Mouse (Mus musculus) kidney, embryonic 16.5 days (tissue): ENCODE measurements around the gene Ncor2. TPM values are rescaled to one million over a fixed set of nuclear protein-coding genes. Genes with fewer than 3 reads are reported as not detected.
A peak's percentile ranks its signal among the peaks of the same experiment; 100 is the strongest.

Source experiments
- ATAC-seq: fragments of 200-750 bp; cut with Nextera tagmentation; 2 replicates; pipeline ENCODE4 v1.8.0; 2017; ENCODE audit warnings: moderate TSS enrichment; ENCODE audit not compliant: low FRiP score, low TSS enrichment
- H3K27ac ChIP-seq: fragments of 300-500 bp; sonication (generic); 2 replicates; pipeline ENCODE4 v1.5.1; 2014; ENCODE audit warnings: low read length
- H3K27me3 ChIP-seq: fragments of 300-500 bp; sonication (generic); 2 replicates; pipeline ENCODE4 v1.6.1; 2014; ENCODE audit warnings: low read length, control low read depth, mixed read lengths; ENCODE audit not compliant: insufficient read depth
- H3K36me3 ChIP-seq: fragments of 300-500 bp; sonication (generic); 2 replicates; pipeline ENCODE4 v1.6.1; 2014; ENCODE audit warnings: low read length, control low read depth, mixed read lengths; ENCODE audit not compliant: insufficient read depth
- H3K4me1 ChIP-seq: fragments of 300-500 bp; sonication (generic); 2 replicates; pipeline ENCODE4 v1.6.1; 2014; ENCODE audit warnings: low read length, control low read depth, mixed read lengths; ENCODE audit not compliant: insufficient read depth
- H3K4me2 ChIP-seq: fragments of 300-500 bp; sonication (generic); replicated peaks from 2 replicates; pipeline ENCODE4 v1.6.1; 2014; ENCODE audit warnings: low read depth, low read length
- H3K4me3 ChIP-seq: fragments of 300-500 bp; sonication (generic); 2 replicates; pipeline ENCODE4 v1.5.1; 2014; ENCODE audit warnings: mild to moderate bottlenecking, low read length
- H3K9ac ChIP-seq: fragments of 300-500 bp; sonication (generic); replicated peaks from 2 replicates; pipeline ENCODE4 v1.6.1; 2014; ENCODE audit warnings: low read length
- H3K9me3 ChIP-seq: fragments of 300-500 bp; sonication (generic); 2 replicates; pipeline ENCODE4 v1.6.1; 2016; ENCODE audit warnings: low read length, control low read depth
- WGBS: fragments of 180-500 bp; shearing (Covaris S2); extraction: QIAGEN DNeasy Blood & Tissue Kit; methylation state at CpG from one replicate; pipeline ENCODE4 v1.1.7; 2014; 5-methylcytosine and 5-hydroxymethylcytosine counted together
- polyA plus RNA-seq: library from polyadenylated mRNA; unstranded; fragments of >200 nt; fragmentation: Nextera tagmentation; extraction: Ambion mirVana; gene quantifications from 2 replicates; pipeline ENCODE4 v1.2.1, GENCODE M21; 2015

The Ncor2 gene
- polyA plus RNA-seq, 1 experiment from 2014 or later, result 27.5 TPM

GRCm38 (mm10) chr5:125039377-125040027, 139.5 kb downstream of the Ncor2 start:
- Histone ChIP-seq H3K4me2 (no peak overlapping the region), H3K27me3 (no peaks in the 10 kb centered on the region), H3K36me3 (peaks cover 67% of the 10 kb centered on the region), H3K9me3 (no peaks in the 10 kb centered on the region), H3K9ac (no peak overlapping the region), H3K4me1 (peaks cover 22% of the 10 kb centered on the region), H3K4me3 (no peak overlapping the region), H3K27ac (no peak overlapping the region)
- WGBS, result 86% methylated on average over 8 of the region's 8 CpGs
- ATAC-seq, result no peak

GRCm38 (mm10) chr5:125036483-125036882, 142.5 kb downstream of the Ncor2 start:
- H3K27me3 ChIP-seq, result no peaks in the 10 kb centered on the region
- no peak overlapping the region for H3K4me3 ChIP-seq
- H3K9ac ChIP-seq, result no peak overlapping the region
- H3K9me3 ChIP-seq, result no peaks in the 10 kb centered on the region
- H3K36me3 ChIP-seq, result peaks cover 78% of the 10 kb centered on the region
- H3K27ac ChIP-seq, result no peak overlapping the region
- no peak for ATAC-seq
- 85% methylated on average over 8 of the region's 8 CpGs for WGBS
- H3K4me2 ChIP-seq, result no peak overlapping the region
- peaks cover 18% of the 10 kb centered on the region for H3K4me1 ChIP-seq

- Histone ChIP-seq H3K4me1 (no peaks in the 10 kb centered on the region), H3K4me3 (no peak overlapping the region), H3K9me3 (no peaks in the 10 kb centered on the region), H3K4me2 (no peak overlapping the region), H3K27ac (no peak overlapping the region), H3K27me3 (no peaks in the 10 kb centered on the region), H3K36me3 (peaks cover 97% of the 10 kb centered on the region), H3K9ac (no peak overlapping the region)
- no peak for ATAC-seq
- WGBS, result 96% methylated on average over 20 of the region's 20 CpGs
These were observed 150.1 kb downstream of the Ncor2 start for GRCm38 (mm10) chr5:125028911-125029310.

GRCm38 (mm10) chr5:125028371-125028770, 150.6 kb downstream of the Ncor2 start:
- no peak overlapping the region for H3K9ac ChIP-seq
- no peak for ATAC-seq
- no peaks in the 10 kb centered on the region for H3K9me3 ChIP-seq
- H3K4me1 ChIP-seq, result no peaks in the 10 kb centered on the region
- no peaks in the 10 kb centered on the region for H3K27me3 ChIP-seq
- no peak overlapping the region for H3K4me2 ChIP-seq
- WGBS, result 92% methylated on average over 15 of the region's 15 CpGs
- H3K36me3 ChIP-seq, result peaks cover 97% of the 10 kb centered on the region
- no peak overlapping the region for H3K4me3 ChIP-seq
- no peak overlapping the region for H3K27ac ChIP-seq

- 81% methylated on average over 14 of the region's 14 CpGs for WGBS
- Histone ChIP-seq H3K27ac (no peak overlapping the region), H3K4me1 (no peaks in the 10 kb centered on the region), H3K9me3 (no peaks in the 10 kb centered on the region), H3K4me2 (no peak overlapping the region), H3K4me3 (no peak overlapping the region), H3K36me3 (peaks cover 74% of the 10 kb centered on the region), H3K27me3 (no peaks in the 10 kb centered on the region), H3K9ac (no peak overlapping the region)
- no peak for ATAC-seq
These were observed 155.0 kb downstream of the Ncor2 start for GRCm38 (mm10) chr5:125024002-125024401.

GRCm38 (mm10) chr5:125021298-125021697, 157.7 kb downstream of the Ncor2 start:
- ATAC-seq, result no peak
- H3K4me1 ChIP-seq, result 0 out of 2 replicates have a peak, but pooled peaks cover 4% of the 10 kb centered on the region
- peaks cover 71% of the 10 kb centered on the region for H3K36me3 ChIP-seq
- H3K27ac ChIP-seq, result 0 out of 2 replicates have a peak overlapping the region, but pooled peaks have one; percentile 9
- no peak overlapping the region for H3K4me3 ChIP-seq
- WGBS, result 76% methylated on average over 11 of the region's 11 CpGs
- no peaks in the 10 kb centered on the region for H3K9me3 ChIP-seq
- no peaks in the 10 kb centered on the region for H3K27me3 ChIP-seq
- H3K4me2 ChIP-seq, result no peak overlapping the region
- no peak overlapping the region for H3K9ac ChIP-seq

GRCm38 (mm10) chr5:125019099-125019498, 159.9 kb downstream of the Ncor2 start:
- WGBS, result 78% methylated on average over 5 of the region's 5 CpGs
- 0 out of 2 replicates have a peak, but pooled peaks cover 4% of the 10 kb centered on the region for H3K4me1 ChIP-seq
- ATAC-seq, result 0 out of 2 replicates have a peak, but pooled peaks have one; percentile 11
- H3K4me2 ChIP-seq, result no peak overlapping the region
- no peak overlapping the region for H3K4me3 ChIP-seq
- no peaks in the 10 kb centered on the region for H3K27me3 ChIP-seq
- H3K9ac ChIP-seq, result no peak overlapping the region
- H3K9me3 ChIP-seq, result no peaks in the 10 kb centered on the region
- H3K36me3 ChIP-seq, result peaks cover 62% of the 10 kb centered on the region
- no peak overlapping the region for H3K27ac ChIP-seq

- Histone ChIP-seq H3K4me1 (0 out of 2 replicates have a peak, but pooled peaks cover 4% of the 10 kb centered on the region), H3K4me3 (no peak overlapping the region), H3K27ac (no peak overlapping the region), H3K4me2 (no peak overlapping the region), H3K9me3 (no peaks in the 10 kb centered on the region), H3K27me3 (no peaks in the 10 kb centered on the region), H3K36me3 (peaks cover 51% of the 10 kb centered on the region), H3K9ac (no peak overlapping the region)
- 52% methylated on average over 15 of the region's 15 CpGs for WGBS
- ATAC-seq, result no peak
These were observed 161.7 kb downstream of the Ncor2 start for GRCm38 (mm10) chr5:125017332-125017731.

GRCm38 (mm10) chr5:125016421-125017242, 162.4 kb downstream of the Ncor2 start:
- WGBS, result 83% methylated on average over 17 of the region's 17 CpGs
- no peak overlapping the region for H3K4me2 ChIP-seq
- no peaks in the 10 kb centered on the region for H3K27me3 ChIP-seq
- H3K9me3 ChIP-seq, result no peaks in the 10 kb centered on the region
- H3K4me3 ChIP-seq, result no peak overlapping the region
- peaks cover 51% of the 10 kb centered on the region for H3K36me3 ChIP-seq
- H3K9ac ChIP-seq, result no peak overlapping the region
- H3K27ac ChIP-seq, result no peak overlapping the region
- no peak for ATAC-seq
- 0 out of 2 replicates have a peak, but pooled peaks cover 4% of the 10 kb centered on the region for H3K4me1 ChIP-seq

GRCm38 (mm10) chr5:125015576-125015975, 163.4 kb downstream of the Ncor2 start:
- no peak overlapping the region for H3K27ac ChIP-seq
- H3K4me3 ChIP-seq, result no peak overlapping the region
- H3K4me2 ChIP-seq, result no peak overlapping the region
- peaks cover 4% of the 10 kb centered on the region; the same call in 1 of the 2 replicates for H3K4me1 ChIP-seq
- peaks cover 51% of the 10 kb centered on the region for H3K36me3 ChIP-seq
- no peaks in the 10 kb centered on the region for H3K27me3 ChIP-seq
- no peak for ATAC-seq
- H3K9ac ChIP-seq, result no peak overlapping the region
- 85% methylated on average over 9 of the region's 9 CpGs for WGBS
- H3K9me3 ChIP-seq, result no peaks in the 10 kb centered on the region
